ENCODE assay signal across 7 mouse cellular contexts in genomic region chrX:103067730-103068621, GRCm38 (mm10).
DNase-seq lines count a peak whose midpoint lies in the region; ATAC-seq and TF ChIP-seq lines count a peak whose summit lies in the region.
"Not testable (repeated sequence)": the region's sequence is repeated elsewhere in the genome, so short reads cannot be mapped to it uniquely, and the experiment has no call there.

No protein-coding gene starts in this region.

- ATAC-seq in embryonic facial prominence, embryonic 14.5 days (ENCODE audit: low read depth), result peak; percentile 78
- peak; percentile 90 for ATAC-seq in forebrain, postnatal 0 days
- peak; percentile 86 for ATAC-seq in hindbrain, embryonic 14.5 days (ENCODE audit: low FRiP score)
- ATAC-seq in kidney, embryonic 14.5 days (ENCODE audit: low FRiP score, low TSS enrichment), result peak; percentile 74
- ATAC-seq in limb, embryonic 14.5 days (ENCODE audit: low FRiP score, low read depth), result peak; percentile 76
- ATAC-seq in midbrain, embryonic 14.5 days (ENCODE audit: low FRiP score, low TSS enrichment), result peak; percentile 76
- peak; percentile 88 for ATAC-seq in neural tube, embryonic 15.5 days (ENCODE audit: low FRiP score)

- not testable (repeated sequence) for DNase-seq in embryonic facial prominence, embryonic 14.5 days (ENCODE audit: low spot score); forebrain, postnatal 0 days; hindbrain, embryonic 14.5 days (ENCODE audit: low spot score); limb, embryonic 14.5 days (ENCODE audit: low spot score); midbrain, embryonic 14.5 days

- not testable (repeated sequence) for H3K9me3 ChIP-seq in embryonic facial prominence, embryonic 14.5 days (ENCODE audit: control insufficient read depth, low read length); forebrain, postnatal 0 days (ENCODE audit: low read length); hindbrain, embryonic 14.5 days (ENCODE audit: control insufficient read depth, low read length); kidney, embryonic 14.5 days (ENCODE audit: control insufficient read depth, low read length); limb, embryonic 14.5 days (ENCODE audit: control insufficient read depth, low read length); midbrain, embryonic 14.5 days (ENCODE audit: control insufficient read depth, low read length); neural tube, embryonic 15.5 days (replicated peaks)

- H3K9ac ChIP-seq in embryonic facial prominence, embryonic 14.5 days (ENCODE audit: low read depth, low read length); forebrain, postnatal 0 days; hindbrain, embryonic 14.5 days; kidney, embryonic 14.5 days (ENCODE audit: low read depth, low read length); limb, embryonic 14.5 days (ENCODE audit: low read depth, low read length, severe bottlenecking); midbrain, embryonic 14.5 days (replicated peaks; ENCODE audit: low read length); neural tube, embryonic 15.5 days (replicated peaks): not testable (repeated sequence)

- H3K27ac ChIP-seq in embryonic facial prominence, embryonic 14.5 days (replicated peaks; ENCODE audit: low read depth, low read length); forebrain, postnatal 0 days (ENCODE audit: low read depth, low read length); hindbrain, embryonic 14.5 days; kidney, embryonic 14.5 days (ENCODE audit: low read depth, low read length); limb, embryonic 14.5 days (replicated peaks; ENCODE audit: low read depth, low read length); midbrain, embryonic 14.5 days (replicated peaks; ENCODE audit: low read depth, low read length); neural tube, embryonic 15.5 days (replicated peaks): not testable (repeated sequence)

- TF ChIP-seq POLR2A in limb, embryonic 14.5 days (IDR thresholded peaks at IDR 0.05; ENCODE audit: borderline replicate concordance, extremely low read depth, insufficient read depth, insufficient read length), result not testable (repeated sequence)

- H3K4me2 ChIP-seq in embryonic facial prominence, embryonic 14.5 days (ENCODE audit: low read depth, low read length); forebrain, postnatal 0 days (ENCODE audit: low read depth); hindbrain, embryonic 14.5 days (replicated peaks); kidney, embryonic 14.5 days (replicated peaks; ENCODE audit: low read depth, low read length); limb, embryonic 14.5 days (replicated peaks; ENCODE audit: low read depth, low read length, severe bottlenecking); midbrain, embryonic 14.5 days (ENCODE audit: low read length); neural tube, embryonic 15.5 days: not testable (repeated sequence)

- not testable (repeated sequence) for H3K4me3 ChIP-seq in embryonic facial prominence, embryonic 14.5 days (ENCODE audit: low read depth, low read length); forebrain, postnatal 0 days (ENCODE audit: low read depth, low read length); hindbrain, embryonic 14.5 days (replicated peaks; ENCODE audit: low read length); kidney, embryonic 14.5 days (ENCODE audit: low read length); limb, embryonic 14.5 days (replicated peaks; ENCODE audit: low read length); midbrain, embryonic 14.5 days (replicated peaks; ENCODE audit: low read depth, low read length); neural tube, embryonic 15.5 days (replicated peaks)

- H3K4me1 ChIP-seq in embryonic facial prominence, embryonic 14.5 days (ENCODE audit: control insufficient read depth, insufficient read depth, low read length); forebrain, postnatal 0 days (ENCODE audit: insufficient read depth); hindbrain, embryonic 14.5 days (replicated peaks; ENCODE audit: control insufficient read depth, insufficient read depth, low read length); kidney, embryonic 14.5 days (ENCODE audit: control insufficient read depth, insufficient read depth, low read length); limb, embryonic 14.5 days (ENCODE audit: control insufficient read depth, insufficient read depth, low read length); midbrain, embryonic 14.5 days (ENCODE audit: control insufficient read depth, insufficient read depth, low read length); neural tube, embryonic 15.5 days: not testable (repeated sequence)

- WGBS in embryonic facial prominence, embryonic 14.5 days, result no CpG with 5 or more reads among the region's 50 CpGs
- no CpG with 5 or more reads among the region's 50 CpGs for WGBS in forebrain, postnatal 0 days
- no CpG with 5 or more reads among the region's 50 CpGs for WGBS in hindbrain, embryonic 14.5 days
- 36% methylated on average over 2 of the region's 50 CpGs for WGBS in kidney, embryonic 14.5 days
- no CpG with 5 or more reads among the region's 50 CpGs for WGBS in limb, embryonic 14.5 days
- WGBS in midbrain, embryonic 14.5 days, result 17% methylated on average over 2 of the region's 50 CpGs
- WGBS in neural tube, embryonic 15.5 days, result no CpG with 5 or more reads among the region's 50 CpGs

- not testable (repeated sequence) for H3K27me3 ChIP-seq in embryonic facial prominence, embryonic 14.5 days (replicated peaks; ENCODE audit: control insufficient read depth, insufficient read depth, low read length); forebrain, postnatal 0 days (ENCODE audit: insufficient read depth, low read length); hindbrain, embryonic 14.5 days (ENCODE audit: control insufficient read depth, insufficient read depth, low read length); kidney, embryonic 14.5 days (ENCODE audit: control insufficient read depth, insufficient read depth, low read length); limb, embryonic 14.5 days (ENCODE audit: control insufficient read depth, insufficient read depth, low read length); midbrain, embryonic 14.5 days (ENCODE audit: control insufficient read depth, insufficient read depth, low read length); neural tube, embryonic 15.5 days (replicated peaks)

- H3K36me3 ChIP-seq in embryonic facial prominence, embryonic 14.5 days (ENCODE audit: control insufficient read depth, insufficient read depth, low read length); forebrain, postnatal 0 days (ENCODE audit: insufficient read depth); hindbrain, embryonic 14.5 days (replicated peaks; ENCODE audit: control insufficient read depth, insufficient read depth); kidney, embryonic 14.5 days (ENCODE audit: control insufficient read depth, insufficient read depth, low read length); limb, embryonic 14.5 days (ENCODE audit: control insufficient read depth, insufficient read depth, low read length); midbrain, embryonic 14.5 days (ENCODE audit: control insufficient read depth, insufficient read depth, low read length); neural tube, embryonic 15.5 days: not testable (repeated sequence)

- TF ChIP-seq CTCF in forebrain, postnatal 0 days (IDR thresholded peaks at IDR 0.05; ENCODE audit: low read depth), result not testable (repeated sequence)
